Mouse (Mus musculus) G1E (cell line): ENCODE results near the gene Lrrn2. TPM values are rescaled to one million over a fixed set of nuclear protein-coding genes. Genes with fewer than 3 reads are reported as not detected.

Source experiments
- ATAC-seq: 2 replicates; pipeline ENCODE4 v1.8.0; 2016; ENCODE audit warnings: mild to moderate bottlenecking; ENCODE audit not compliant: insufficient number of reproducible peaks, poor library complexity, low FRiP score, severe bottlenecking; ENCODE audit errors: extremely low read depth
- DNase-seq: peaks from one replicate; pipeline ENCODE4 v3.0.0; 2012; ENCODE audit warnings: low spot score
- H3K27me3 ChIP-seq: 2 replicates; pipeline ENCODE4 v1.6.1; 2012; ENCODE audit warnings: mild to moderate bottlenecking, low read length, inconsistent platforms; ENCODE audit not compliant: insufficient read depth
- H3K36me3 ChIP-seq: replicated peaks from 2 replicates; pipeline ENCODE3; 2012; ENCODE audit warnings: mild to moderate bottlenecking, inconsistent platforms
- H3K4me1 ChIP-seq: 2 replicates; pipeline ENCODE4 v1.6.1; 2012; ENCODE audit warnings: low read depth, low read length, inconsistent platforms, mixed read lengths; ENCODE audit not compliant: insufficient read depth
- H3K4me3 ChIP-seq: 2 replicates; pipeline ENCODE4 v1.5.1; 2012; ENCODE audit warnings: low read depth, mild to moderate bottlenecking, inconsistent platforms, low read length, moderate library complexity, mixed read lengths
- H3K9me3 ChIP-seq: replicated peaks from 2 replicates; pipeline ENCODE4 v1.6.1; 2012; ENCODE audit warnings: inconsistent platforms
- CTCF ChIP-seq: IDR thresholded peaks from 2 replicates; pipeline ENCODE4 v1.5.1; 2012; ENCODE audit warnings: low read depth, low read length, inconsistent platforms, mixed read lengths
- GATA1 ChIP-seq: IDR thresholded peaks from 2 replicates; pipeline ENCODE4 v1.6.1; 2012; ENCODE audit warnings: borderline replicate concordance, low read length, inconsistent platforms, mixed read lengths
- GATA2 ChIP-seq: IDR thresholded peaks from 2 replicates; pipeline ENCODE4 v1.6.1; 2012; ENCODE audit warnings: low read depth, low read length, inconsistent platforms, borderline replicate concordance
- POLR2AphosphoS5 ChIP-seq: IDR thresholded peaks from 2 replicates; pipeline ENCODE4 v1.6.1; 2012; ENCODE audit warnings: low read depth, low read length, inconsistent platforms; ENCODE audit not compliant: insufficient replicate concordance
- TAL1 ChIP-seq: conservative IDR thresholded peaks from 2 replicates; pipeline ENCODE4 v1.6.1; 2012; ENCODE audit warnings: low read depth, low read length, inconsistent platforms, mixed read lengths
- polyA plus RNA-seq: library from polyadenylated mRNA; stranded (reverse); fragments of >175 nt; gene quantifications from 2 replicates; pipeline ENCODE4 v1.2.3, GENCODE M21; 2012
- total RNA-seq, 2 experiments: library from RNA; stranded (forward) in 1 of 2; stranded (reverse) in 1 of 2; fragments of 200-1000 nt in 1 of 2; fragments of >200 nt in 1 of 2; fragmentation: Nextera tagmentation in 1 of 2; gene quantifications; 2 replicates each; pipeline ENCODE4 v1.2.3; 2014 to 2017

Gene Lrrn2
- total and polyA plus RNA-seq, 3 experiments = 0.22 TPM; not detected in 2

- Histone ChIP-seq H3K36me3 (no peaks in the 10 kb centered on the region), H3K4me3 (no peak overlapping the region), H3K27me3 (peaks cover 18% of the 10 kb centered on the region), H3K9me3 (no peaks in the 10 kb centered on the region), H3K4me1 (no peaks in the 10 kb centered on the region)
- no peak for TF ChIP-seq CTCF
- TF ChIP-seq GATA2 = no peak
- TF ChIP-seq TAL1 = no peak
- no peak for TF ChIP-seq POLR2AphosphoS5
- no peak for TF ChIP-seq GATA1
- DNase-seq = no peak
- no peak for ATAC-seq
These were observed 26.8 kb upstream of the Lrrn2 start for GRCm38 (mm10) chr1:132853312-132853711.

GRCm38 (mm10) chr1:132858516-132859383 is 21.3 kb upstream of the Lrrn2 start:
- TF ChIP-seq GATA1 (no peak), CTCF (no peak), POLR2AphosphoS5 (no peak), TAL1 (no peak), GATA2 (no peak)
- ATAC-seq (no peak), DNase-seq (no peak)
- H3K4me1 ChIP-seq = no peaks in the 10 kb centered on the region
- H3K27me3 ChIP-seq = peaks cover 32% of the 10 kb centered on the region
- H3K9me3 ChIP-seq = no peaks in the 10 kb centered on the region
- H3K4me3 ChIP-seq = no peak overlapping the region
- H3K36me3 ChIP-seq = no peaks in the 10 kb centered on the region

GRCm38 (mm10) chr1:132864220-132864619 is 15.9 kb upstream of the Lrrn2 start:
- Histone ChIP-seq H3K27me3 (peaks cover 20% of the 10 kb centered on the region; the same call in 1 of the 2 replicates), H3K36me3 (no peaks in the 10 kb centered on the region), H3K9me3 (no peaks in the 10 kb centered on the region), H3K4me3 (no peak overlapping the region), H3K4me1 (no peaks in the 10 kb centered on the region)
- TF ChIP-seq CTCF = no peak
- no peak for TF ChIP-seq POLR2AphosphoS5
- TF ChIP-seq GATA2 = no peak
- TF ChIP-seq TAL1 = no peak
- TF ChIP-seq GATA1 = no peak
- DNase-seq (no peak), ATAC-seq (no peak)

- H3K36me3 ChIP-seq = no peaks in the 10 kb centered on the region
- DNase-seq (no peak), ATAC-seq (no peak)
- H3K4me3 ChIP-seq = no peak overlapping the region
- TF ChIP-seq TAL1 (no peak), POLR2AphosphoS5 (no peak), GATA1 (no peak), CTCF (no peak), GATA2 (no peak)
- peaks cover 23% of the 10 kb centered on the region for H3K27me3 ChIP-seq
- H3K4me1 ChIP-seq = no peaks in the 10 kb centered on the region
- no peaks in the 10 kb centered on the region for H3K9me3 ChIP-seq
These were observed 14.5 kb upstream of the Lrrn2 start for GRCm38 (mm10) chr1:132865585-132865984.

- Histone ChIP-seq H3K4me3 (no peak overlapping the region), H3K4me1 (no peaks in the 10 kb centered on the region), H3K36me3 (no peaks in the 10 kb centered on the region), H3K9me3 (no peaks in the 10 kb centered on the region), H3K27me3 (peaks cover 22% of the 10 kb centered on the region)
- ATAC-seq = no peak
- no peak for DNase-seq
- TF ChIP-seq TAL1 (no peak), GATA1 (no peak), CTCF (no peak), POLR2AphosphoS5 (no peak), GATA2 (no peak)
These were observed 9.7 kb upstream of the Lrrn2 start for GRCm38 (mm10) chr1:132870327-132870726.

- H3K27me3 ChIP-seq = peaks cover 58% of the 10 kb centered on the region
- DNase-seq (no peak), ATAC-seq (no peak)
- no peaks in the 10 kb centered on the region for H3K36me3 ChIP-seq
- TF ChIP-seq POLR2AphosphoS5 (no peak), TAL1 (no peak), GATA1 (no peak)
- H3K9me3 ChIP-seq = no peaks in the 10 kb centered on the region
- H3K4me1 ChIP-seq = no peaks in the 10 kb centered on the region
- H3K4me3 ChIP-seq = no peak overlapping the region
These were observed 992 bp upstream of the Lrrn2 start for GRCm38 (mm10) chr1:132878951-132879610.
